Mouse (Mus musculus) left cerebral cortex, adult 8-10 months (tissue): ENCODE results near the gene Nfib. TPM values are rescaled to one million over a fixed set of nuclear protein-coding genes. Genes with fewer than 3 reads are reported as not detected.
A peak's percentile ranks its signal among the peaks of the same experiment; 100 is the strongest.

ENCODE experiments used
- DNase-seq, 2 experiments: peaks; one replicate each; pipeline ENCODE4 v3.0.0; 2022; ENCODE audit warnings: low spot score in 2 of 2
- total RNA-seq, 4 experiments: library from RNA; stranded (reverse); gene quantifications; 2 replicates each; pipeline ENCODE4 v1.2.4; 2022

Gene Nfib
- total RNA-seq, 4 experiments from 2014 or later, result 70.7 to 94.9 (median 78.3) TPM

DNA sequence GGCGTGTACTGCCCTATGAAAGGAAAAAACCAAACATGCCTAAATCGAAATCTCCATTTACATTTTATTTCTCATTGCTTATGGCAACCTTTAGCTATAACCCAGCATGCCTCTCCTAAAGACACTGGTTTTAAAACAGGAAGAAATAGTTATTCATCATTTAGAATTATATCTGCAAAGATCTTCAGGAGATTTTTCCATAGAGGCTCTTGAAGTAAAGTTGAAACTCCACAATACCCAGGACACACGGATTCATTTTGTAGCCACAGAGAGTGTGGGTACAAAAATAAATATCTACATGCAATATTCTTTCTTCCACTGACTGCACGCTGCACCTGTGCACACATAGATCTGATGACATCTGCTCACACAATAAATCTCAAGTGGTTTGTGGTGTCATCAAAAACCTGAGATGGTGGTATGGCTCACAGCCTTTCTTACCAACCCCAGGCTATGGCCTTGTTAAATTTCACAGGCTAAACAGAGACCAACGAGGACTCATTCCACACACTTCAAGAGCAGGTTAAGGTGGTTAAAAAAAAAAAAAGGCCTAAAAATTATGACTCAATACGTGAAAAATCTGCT is 189.2 kb downstream of the Nfib start:
- DNase-seq, result no peak

DNA sequence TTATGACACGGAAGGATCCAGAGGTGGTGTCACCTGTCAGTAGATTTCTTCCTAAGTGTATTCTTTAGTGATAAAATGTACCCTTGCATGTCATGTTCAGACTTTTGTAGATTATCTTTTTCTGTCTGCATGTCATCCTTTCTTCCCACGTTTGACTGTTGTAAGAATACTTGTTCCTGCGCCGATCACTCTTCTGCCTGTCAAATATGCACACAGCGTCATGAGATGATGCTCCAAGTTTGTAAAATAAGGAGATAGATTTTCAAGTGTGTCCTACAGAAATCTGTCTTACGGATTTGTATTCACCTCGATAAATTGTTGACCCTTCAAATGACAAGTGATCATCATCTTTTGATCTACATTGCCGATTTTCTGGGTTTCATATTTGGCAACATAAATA is 190.6 kb downstream of the Nfib start:
- DNase-seq, result peak in 1 of 2 experiments; percentile 1

DNA sequence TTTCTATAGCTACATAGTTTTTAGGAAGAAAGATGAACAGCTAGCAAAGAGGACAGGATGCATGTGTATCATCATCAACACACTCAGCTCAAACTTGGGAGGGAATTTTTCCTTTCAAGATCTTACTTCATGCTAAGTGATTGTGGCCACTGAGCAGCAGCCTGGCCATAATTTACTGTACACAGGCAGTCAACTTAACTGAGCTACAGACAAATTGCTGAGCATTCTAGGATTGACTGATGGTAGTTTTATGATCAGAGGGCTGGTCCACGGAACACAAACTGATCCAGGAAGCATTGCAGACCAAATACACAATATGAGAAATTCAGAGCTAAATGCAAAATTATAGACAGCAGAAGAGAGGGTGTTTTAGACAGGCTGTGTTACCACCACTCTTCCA is 191.2 kb downstream of the Nfib start:
- DNase-seq, result peak in 1 of 2 experiments; percentile 4

- no peak for DNase-seq
Observed at GRCm38 (mm10) chr4:82513426-82513750, 192.2 kb downstream of the Nfib start.

DNA sequence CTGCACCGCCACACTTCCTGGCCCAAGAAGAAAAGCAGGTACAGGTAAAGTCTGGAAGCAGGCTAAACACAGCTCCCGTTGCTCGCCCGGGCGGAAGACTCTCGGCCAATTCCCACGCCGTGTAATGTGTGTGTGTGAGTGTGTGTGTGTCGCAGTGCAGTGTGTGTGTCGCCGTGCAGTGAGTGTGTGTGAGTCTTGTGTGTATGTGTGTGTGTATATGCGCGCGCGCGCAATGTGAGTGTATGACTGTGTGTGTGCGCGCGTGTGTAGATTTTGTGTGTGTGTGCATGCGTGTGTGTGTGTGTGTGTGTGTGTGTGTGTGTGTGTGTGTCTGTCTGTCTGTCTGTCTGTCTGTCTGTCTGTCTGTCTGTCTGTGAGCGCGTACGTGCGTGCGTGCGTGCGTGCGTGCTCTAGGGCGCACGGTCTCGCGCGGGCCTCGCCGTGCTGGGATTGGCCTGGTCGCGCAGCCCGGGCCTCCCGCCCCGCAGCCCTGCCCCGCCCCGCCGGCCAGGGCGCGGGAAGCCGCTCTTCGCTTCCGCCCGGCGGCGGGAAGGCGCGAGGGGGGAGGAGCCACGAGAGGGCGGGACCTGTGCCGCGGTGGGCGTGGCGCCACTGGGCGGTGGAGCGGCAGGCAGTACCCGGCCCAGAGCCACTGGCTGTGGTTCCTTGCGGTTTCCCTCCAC is 192.7 kb downstream of the Nfib start:
- peak; percentile 86 to 95 for DNase-seq

DNA sequence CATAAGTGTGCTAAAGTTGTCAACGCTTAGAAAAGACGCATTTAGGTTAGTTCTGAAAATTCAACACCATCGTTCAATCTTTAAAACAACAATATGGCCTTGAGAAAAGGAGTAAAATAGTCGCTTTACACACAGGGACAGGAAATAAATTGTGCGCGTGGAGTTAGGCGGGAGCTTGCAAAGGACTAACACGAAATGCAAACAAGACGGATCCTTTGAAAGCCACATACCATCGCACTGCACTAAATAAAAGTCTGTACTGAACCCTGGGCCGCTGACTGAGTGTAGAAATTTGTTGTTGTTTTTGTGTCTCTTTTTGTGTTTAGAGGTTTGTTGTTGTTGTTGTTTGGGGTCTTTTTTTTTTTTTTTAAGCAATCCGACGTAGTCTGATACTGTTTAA is 193.2 kb downstream of the Nfib start:
- no peak for DNase-seq

DNA sequence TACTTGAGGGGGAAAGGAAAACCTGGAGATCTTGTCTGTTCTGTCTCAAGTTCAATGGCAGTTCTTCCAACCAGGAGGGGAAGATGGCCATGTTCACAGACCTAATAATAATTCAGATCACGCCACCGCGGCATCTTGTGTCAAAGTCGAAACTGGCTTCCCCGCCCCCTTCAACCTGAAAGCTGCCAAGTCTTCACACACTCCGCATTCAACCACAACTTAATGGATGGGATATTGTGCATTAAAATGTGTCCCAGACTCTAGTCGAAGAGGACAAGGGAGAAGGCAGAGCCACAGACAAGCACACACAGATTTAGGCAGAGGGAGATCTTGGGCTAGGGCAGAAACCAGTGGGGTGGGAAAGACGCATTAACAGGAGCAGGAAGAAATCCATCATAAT is 194.0 kb downstream of the Nfib start:
- DNase-seq, result peak in 1 of 2 experiments; percentile 62

GRCm38 (mm10) chr4:82511001-82511513 is 194.5 kb downstream of the Nfib start:
- DNase-seq, result no peak

DNA sequence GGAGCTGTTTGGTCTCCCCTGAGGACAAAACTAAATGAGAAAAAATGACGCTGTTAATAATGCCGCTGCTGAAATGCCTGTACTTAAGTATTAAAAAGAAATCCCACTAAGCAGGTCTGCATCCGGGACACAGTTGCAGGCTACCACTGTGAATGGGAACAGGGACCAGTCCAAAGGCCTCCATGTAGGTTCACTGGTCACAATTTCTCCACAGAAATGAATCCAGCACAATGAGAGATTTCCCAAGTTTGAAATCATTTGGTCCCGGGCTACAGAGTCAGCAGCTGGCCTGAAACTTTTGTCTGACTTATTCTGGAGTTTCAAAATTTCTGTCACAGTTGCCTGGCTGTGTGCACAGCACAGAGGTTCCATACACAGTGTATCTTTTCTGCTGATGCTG is 195.8 kb downstream of the Nfib start:
- no peak for DNase-seq

GRCm38 (mm10) chr4:82509166-82509767 is 196.3 kb downstream of the Nfib start:
- DNase-seq, result no peak

DNA sequence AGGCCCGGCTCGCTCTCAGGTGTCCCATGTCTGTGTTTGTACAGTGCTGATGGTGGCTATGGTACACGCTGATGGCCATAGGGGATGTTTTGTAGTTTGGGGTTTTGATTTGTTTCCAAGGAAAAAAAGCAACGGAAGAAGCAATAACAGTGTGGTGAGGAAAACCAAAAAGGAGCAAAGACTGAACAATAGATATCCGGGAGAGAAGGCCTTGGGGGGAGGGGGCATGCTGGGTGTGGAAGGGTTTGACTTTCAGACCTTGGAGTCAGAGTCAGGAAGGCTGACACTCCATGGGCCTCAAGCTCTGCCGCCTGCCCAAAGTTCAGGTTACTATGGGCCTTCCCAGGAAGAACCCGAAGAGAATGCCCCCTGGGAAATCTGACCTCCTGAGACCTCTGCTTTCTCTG is 197.3 kb downstream of the Nfib start:
- no peak for DNase-seq

- no peak for DNase-seq
Observed at GRCm38 (mm10) chr4:82507541-82508280, 197.8 kb downstream of the Nfib start.

GRCm38 (mm10) chr4:82506731-82507331 is 198.7 kb downstream of the Nfib start:
- DNase-seq, result peak in 1 of 2 experiments; percentile 48

GRCm38 (mm10) chr4:82506081-82506730 is 199.3 kb downstream of the Nfib start:
- DNase-seq, result peak; percentile 67 to 81

DNA sequence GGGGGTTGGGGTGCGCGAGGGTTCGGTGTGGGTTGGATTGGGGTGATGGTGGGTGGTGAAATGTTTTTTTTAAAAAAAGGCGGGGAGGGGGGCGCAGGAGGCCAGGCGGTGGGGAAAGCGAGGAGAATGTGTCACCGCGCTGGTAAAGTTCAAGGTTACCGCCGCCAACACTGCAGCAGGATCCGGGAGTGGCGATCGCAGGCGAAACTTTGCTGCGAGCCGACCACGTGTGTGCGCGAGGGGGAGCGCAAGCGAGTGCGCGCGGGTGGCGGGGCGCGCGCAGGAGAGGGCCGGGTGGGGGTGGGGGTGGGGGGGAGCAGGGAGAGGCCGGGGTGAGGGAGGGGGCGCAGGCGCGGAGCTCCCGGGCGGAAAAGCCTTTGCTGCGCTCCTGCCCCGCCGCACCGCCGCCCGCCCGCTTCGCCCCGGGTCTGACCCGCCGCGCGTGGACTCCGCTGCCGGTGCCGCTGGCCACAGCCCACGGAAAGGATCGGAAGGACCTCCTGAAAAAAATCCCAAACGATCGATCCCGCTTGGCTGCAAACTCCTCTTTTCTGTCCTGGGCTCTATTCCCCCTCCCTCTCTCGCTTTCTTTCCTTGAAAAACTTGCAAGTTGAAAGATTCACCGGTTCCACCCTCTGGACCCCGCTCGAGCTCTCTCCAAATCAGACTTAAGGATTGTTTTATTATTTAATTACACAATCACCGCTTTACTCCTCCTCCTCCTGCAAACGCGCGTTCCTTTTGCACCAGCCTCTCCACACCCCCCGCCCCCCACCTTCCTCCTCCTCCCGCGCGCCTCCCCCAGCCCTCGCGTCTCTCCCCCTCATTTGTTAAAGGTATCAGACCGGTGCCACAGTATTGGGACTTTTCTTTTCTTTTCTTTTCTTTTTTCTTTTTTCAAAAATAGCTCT is 200.2 kb downstream of the Nfib start:
- DNase-seq, result peak in 1 of 2 experiments; percentile 58

DNA sequence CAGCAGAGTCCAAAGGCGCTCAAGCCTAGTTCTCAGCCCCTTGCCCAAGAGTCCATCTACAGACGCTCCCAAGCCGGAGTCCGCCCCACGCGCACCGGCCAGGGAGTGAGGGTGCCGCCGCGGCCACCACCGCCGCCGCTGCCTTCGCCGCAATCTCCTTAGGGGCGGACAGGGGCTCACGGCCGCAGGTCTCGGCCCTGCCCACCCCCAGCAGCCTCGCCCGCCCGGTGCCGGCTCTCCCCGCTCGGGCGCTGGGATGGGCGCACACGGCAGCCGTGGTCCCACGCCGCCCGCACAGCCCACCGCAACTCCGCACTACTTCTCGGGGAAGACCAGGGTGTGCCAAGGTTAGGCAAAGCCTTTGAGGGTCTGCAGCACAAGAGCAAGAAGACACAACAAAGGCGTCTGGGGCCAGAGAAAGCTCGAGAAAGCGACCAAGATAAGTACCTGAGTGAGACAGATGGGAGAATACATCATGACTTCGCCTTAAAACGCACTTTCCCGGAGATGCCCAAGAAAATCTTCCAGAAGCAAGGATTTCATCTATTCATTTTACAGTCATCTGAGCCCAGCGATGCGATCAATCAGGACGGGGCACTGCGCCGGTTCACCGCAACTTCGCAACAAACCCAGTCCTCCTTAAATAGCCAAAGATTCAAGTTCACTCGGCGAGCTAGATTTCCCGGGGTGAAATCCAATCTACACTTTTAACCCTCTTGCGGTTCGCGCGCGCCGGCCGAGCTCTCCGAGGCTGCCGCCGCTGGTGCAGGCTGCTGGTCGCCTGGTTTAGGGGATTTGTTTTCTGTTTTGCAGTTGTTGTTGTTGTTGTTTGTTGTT is 201.0 kb downstream of the Nfib start:
- DNase-seq, result no peak

DNA sequence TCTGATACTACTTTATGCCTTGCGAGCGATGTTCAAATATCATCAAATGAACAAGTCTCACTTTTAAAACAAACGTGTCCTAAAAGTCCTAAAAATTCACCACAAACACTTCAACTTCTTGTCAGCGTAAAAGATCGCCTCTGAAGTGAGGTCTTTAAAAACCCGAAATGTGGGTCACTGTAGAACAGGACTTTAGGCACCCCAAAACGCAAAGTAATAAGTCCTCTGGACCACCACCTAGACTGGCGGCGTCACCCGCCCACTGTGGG is 201.6 kb downstream of the Nfib start:
- no peak for DNase-seq

- no peak for DNase-seq
Observed at GRCm38 (mm10) chr4:82503274-82504014, 202.1 kb downstream of the Nfib start.

DNA sequence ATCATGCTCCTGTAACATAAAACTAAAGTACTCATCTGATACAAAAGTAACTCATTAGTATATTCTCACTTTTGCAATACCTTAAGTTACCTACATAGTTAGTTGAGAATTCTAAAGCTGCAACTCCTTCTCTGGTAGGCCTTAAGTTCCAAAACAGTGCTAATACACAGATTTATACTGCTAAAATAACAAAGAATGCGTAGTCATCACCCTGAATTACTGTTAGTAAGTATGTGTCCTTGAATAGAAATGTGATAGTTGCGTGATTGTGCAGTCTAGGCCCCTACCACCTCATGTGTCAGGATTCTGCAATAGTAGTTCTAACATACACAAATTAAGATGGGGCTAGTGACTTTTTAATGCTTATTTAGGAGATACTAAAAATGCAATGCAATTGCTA is 202.9 kb downstream of the Nfib start:
- DNase-seq, result no peak
